Mouse (Mus musculus) kidney, adult 11 months (tissue): ENCODE results near the gene Lgals3.

ENCODE experiments used
- DNase-seq: peaks from one replicate; pipeline ENCODE4 v3.0.0; 2022

The Lgals3 gene

DNA sequence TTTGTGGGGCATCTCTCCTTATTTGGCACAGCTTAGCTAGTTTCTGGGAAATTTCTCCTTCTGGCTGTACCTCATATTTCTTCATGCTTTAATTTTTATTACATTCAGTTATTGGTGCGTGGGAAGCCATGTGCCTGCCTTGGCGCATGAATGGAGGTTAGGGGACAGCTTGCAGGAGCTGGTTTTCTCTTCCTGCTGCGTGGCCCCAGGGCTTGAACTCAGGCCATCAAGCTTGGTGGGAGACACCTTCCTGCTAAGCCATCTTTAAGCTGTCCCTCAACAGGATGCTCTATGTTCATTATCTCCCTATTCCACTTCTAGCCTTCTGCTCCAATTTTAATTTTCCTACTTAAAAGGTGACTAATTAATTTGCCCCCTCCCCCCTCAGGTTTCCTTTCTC lies 3.2 kb downstream of the Lgals3 start:
- DNase-seq: no peak

DNA sequence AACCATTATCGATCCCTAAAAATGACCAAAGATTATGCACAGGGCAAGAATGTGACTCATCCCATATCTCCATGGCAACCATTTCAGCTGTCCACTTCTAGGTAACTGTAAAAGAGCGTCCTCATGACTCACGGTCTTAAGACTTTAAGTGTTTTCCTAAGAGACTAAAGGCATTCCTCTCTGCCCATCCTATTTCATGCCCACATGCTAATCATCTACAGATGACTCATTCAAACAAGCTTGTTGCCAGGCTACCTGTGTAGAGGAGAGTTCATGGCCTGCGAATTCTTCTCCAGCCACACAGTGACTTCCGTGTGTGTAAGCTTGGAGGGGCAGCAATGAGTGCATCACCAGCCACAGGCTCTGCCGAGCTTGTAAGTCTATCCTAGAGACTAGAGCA lies 4.1 kb downstream of the Lgals3 start:
- DNase-seq: no peak

DNA sequence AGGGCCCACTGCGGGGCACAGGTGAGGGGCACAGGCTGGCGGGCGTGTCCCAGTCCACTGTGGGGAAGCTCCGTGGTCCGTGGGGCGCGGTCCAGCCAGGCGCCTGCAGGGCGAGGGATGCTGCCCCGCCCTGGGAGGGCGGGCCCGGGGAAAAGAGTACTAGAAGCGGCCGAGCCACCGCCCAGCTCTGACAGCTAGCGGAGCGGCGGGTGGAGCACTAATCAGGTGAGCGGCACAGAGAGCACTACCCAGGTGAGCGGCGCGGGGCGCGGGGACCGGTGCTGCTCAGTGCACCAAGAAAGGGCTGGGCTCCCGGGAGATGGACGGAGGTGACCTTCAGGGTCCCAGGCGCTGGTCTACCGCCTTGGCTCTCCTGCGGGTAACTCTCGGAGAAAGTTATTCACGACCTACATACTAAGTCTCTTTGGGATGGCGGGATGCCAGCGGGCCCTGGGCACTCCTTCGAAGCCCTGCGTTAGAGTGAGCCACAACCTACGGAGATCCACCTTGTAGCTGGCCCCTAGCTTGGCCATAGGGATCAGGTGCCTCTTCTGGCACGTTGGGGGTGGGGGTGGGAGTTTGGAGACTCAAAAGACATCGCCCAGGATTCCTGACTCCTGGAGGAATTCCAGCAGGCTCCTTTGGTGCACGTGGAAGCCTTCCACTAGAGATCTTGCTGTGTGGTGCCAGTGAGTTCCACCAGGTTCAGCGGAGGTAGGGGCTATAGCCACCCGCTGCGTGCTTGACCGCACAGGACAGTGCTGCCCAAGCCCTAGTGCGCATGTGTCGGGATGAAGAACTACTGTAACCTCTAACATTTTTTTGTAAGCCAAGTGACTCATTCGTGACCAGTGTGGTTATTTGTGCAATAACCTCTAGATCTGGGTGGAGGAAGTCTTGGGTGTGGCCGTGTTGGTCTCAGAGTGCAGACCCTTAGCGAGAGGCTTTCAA lies 6.5 kb downstream of the Lgals3 start:
- DNase-seq: peak; percentile 54

GRCm38 (mm10) chr14:47376526-47376925 lies 9.0 kb downstream of the Lgals3 start:
- no peak for DNase-seq

- no peak for DNase-seq
These were observed 10.8 kb downstream of the Lgals3 start for GRCm38 (mm10) chr14:47378336-47378735.

DNA sequence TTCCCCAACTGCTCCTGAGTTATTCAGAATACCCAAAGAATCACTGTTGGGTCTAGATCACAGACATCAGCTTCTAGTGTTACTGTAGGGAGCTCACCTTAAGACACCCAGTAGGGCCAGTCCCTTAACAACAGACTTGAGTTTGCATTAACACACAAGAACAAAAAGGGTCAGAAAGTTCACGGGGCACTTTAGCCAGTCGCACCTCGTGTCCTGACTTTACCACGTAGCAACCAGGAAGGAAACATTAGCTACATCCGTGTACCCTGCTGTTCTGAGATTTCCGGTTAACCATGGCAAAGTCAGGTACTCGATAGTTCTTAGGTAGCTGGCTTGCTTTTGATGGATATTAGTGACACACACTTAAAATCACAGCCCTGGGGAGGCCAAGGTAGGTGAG lies 16.4 kb downstream of the Lgals3 start:
- DNase-seq: no peak

- no peak for DNase-seq
These were observed 17.1 kb downstream of the Lgals3 start for GRCm38 (mm10) chr14:47384653-47385052.

DNA sequence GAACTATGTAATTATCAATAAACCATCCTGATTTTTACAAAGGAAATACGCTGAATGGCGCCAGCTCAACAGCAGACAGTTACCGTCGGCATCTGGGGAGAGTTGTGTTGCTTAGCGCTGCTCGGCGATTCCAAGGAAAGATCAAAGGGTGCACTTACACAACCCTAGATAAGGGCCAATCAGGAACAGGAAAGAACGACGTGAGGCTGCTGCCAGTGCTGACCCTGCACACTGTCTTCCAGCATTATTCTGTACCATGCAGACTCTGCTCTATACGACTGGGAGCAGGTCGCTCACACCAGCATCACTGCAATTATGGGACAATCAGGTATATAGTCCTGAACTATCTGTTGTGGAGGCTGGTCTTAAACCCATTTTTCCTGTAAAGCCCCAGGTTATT lies 18.6 kb downstream of the Lgals3 start:
- no peak for DNase-seq

GRCm38 (mm10) chr14:47393354-47394094 lies 26.0 kb downstream of the Lgals3 start:
- DNase-seq: no peak

DNA sequence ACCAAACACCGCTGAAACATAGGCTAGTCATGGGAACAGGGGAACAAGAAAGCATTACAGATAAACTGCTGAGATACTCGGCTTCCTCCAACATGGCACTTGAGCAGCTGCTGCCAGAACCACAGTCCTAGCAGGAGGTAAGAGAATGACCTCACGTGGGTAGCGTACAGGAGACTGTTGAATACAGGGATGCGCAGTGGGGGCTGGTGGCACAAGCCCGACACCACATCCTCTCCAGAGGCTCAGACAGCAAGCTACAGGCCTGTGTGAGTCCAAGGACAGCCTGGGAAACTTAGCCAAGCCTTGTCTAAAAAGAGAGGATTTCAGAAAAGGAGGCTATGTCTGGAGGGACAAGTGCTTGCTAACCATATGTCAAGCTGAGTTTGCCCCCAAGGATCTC lies 27.5 kb downstream of the Lgals3 start:
- no peak for DNase-seq

DNA sequence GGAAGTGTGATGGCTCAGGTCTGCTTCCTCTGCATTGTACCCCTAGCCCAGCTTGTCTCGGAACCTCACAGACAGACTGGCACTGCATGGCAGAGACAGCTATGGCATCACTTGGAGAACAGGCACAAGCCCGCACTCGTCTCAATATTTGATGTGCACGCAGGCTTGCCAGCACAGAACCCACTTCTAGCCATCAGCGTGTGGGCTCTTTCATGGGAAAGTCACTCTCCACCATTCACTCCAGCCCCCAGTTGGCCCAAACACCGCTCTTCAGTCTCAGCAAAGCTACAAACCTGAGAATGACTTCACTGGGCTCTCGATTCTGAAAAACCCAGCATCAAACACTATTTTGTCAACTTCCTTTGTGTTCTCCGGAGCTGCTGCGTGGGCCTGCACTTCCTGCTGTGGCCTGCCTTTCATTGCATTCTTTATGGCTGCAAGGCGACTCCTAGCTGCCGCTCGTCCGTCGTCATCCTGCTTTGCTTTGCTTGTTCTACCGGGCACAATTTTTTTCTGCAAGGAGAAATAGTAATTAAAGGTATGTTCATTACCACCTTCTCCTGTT lies 28.0 kb downstream of the Lgals3 start:
- no peak for DNase-seq

GRCm38 (mm10) chr14:47396165-47396652 lies 28.7 kb downstream of the Lgals3 start:
- no peak for DNase-seq

DNA sequence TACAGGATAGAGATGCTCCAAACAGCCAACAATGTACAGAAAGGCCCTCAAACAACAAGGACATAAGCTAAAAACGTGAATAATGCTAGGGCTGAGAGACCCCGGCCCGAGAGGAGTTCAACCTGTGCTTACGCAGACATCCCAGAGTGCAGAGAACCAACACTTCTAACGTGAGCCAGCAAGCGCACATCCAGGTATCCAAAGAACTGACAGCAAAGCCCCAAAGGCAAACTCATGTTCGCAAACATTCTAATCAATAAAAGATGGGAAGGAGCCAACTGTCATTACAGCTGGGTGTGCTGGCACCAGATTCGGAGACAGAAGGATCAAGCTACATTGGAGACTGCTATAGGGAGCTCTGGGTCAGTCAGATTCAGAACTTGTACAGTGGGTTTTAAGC lies 35.2 kb downstream of the Lgals3 start:
- DNase-seq: no peak

GRCm38 (mm10) chr14:47406000-47406399 lies 38.4 kb downstream of the Lgals3 start:
- DNase-seq: no peak

- no peak for DNase-seq
These were observed 49.8 kb downstream of the Lgals3 start for GRCm38 (mm10) chr14:47417346-47417745.

DNA sequence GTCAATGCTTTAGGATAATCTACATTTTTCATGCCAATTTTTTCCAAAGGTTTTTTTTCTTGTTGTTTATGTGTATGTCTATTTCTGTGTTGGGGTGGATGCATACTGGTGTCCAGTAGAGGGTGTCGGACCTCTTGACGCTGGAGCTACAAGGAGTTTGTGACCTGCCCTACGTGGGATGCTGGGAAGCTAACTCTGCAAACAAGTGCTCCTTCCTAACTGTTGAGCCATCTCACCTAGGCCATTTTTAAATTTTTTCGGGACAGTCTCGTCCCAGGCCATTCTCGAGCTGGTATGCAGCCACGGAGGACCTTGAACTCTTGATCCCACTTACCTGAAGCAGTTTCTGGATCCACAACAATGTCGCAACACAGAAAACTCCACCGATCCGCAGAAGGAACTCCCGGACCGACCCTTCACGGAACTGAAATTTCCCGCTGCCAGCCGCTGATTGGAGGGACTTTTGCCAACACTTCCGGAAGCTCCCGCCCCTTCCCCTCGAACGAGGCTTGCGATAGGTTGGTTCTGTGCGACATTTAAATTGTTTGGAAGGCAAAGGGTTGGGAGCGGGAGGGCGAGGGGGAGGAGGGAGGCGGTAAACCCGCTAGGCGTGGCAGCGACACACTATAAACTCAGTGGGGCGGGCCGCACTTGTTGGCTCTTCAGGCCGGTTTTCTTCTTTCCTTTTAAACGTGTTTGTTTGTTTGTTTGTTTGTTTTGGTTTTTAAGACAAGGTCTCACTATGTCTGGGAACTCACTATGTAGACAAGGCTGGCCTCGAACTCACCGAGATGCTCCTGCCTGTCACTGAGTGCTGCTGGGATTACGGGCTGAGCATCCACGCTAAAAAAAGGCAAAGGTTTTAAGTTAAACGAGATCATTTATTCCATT lies 50.5 kb downstream of the Lgals3 start, which contains the start of gene Dlgap5:
Dlgap5 (minus strand) TSS at position 633 of the 891 bp plus-strand sequence.
- peak; percentile 89 for DNase-seq

- DNase-seq: no peak
These were observed 51.1 kb downstream of the Lgals3 start for GRCm38 (mm10) chr14:47418666-47418991.

DNA sequence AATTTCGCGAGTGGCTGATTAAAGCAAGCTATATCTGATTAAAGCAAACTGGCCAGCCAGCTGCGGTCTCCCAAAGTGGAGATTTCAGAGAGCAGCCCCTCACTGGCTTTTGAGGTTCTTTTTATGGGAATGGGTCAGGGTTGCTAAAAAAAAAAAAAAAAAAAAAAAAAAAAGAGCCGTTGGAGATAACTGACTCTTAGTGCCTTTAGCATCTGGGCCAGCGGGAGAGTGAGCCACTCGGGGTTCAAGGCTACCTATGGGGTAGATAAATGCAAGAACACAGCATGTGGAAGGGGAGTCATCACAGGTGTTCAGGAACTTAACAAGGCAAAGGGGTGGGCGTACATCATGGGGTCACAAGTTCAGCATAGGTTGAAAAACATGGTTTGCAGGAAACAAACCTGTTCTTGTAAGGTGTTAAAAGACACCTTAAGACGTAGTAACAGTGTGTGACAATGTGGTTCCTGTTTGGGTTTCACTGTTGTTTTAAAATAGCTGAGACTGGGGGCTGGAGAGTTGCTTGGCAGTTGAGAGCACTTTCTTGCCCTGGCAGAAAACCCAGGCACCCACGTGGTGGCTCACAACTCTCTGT lies 51.6 kb downstream of the Lgals3 start:
- DNase-seq: no peak

DNA sequence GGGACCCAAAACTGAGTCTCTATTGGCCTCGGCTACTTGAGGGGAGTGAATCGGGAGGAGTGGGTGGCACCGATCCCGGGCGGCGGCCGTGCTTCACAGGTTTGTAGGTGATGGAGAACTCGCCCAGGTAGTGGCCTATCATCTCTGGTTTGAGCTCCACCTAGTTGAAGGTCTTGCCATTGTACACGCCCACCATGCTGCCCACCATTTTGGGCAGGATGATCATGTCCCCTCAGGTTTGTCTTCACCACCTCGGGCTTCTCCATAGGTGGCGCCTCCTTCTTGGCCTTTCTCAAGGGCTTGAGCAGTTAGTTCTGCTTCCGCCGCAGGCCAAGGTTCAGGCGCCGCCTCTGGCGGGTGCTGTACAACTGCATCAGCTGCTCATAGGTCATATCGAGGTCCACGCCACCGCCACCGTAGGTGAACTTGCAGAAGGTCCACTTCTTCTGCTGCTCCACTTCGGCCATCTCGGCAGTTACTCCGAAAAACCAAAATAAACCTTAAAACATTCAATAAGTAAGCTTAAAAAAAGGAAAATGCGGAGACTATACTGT lies 52.2 kb downstream of the Lgals3 start:
- no peak for DNase-seq

DNA sequence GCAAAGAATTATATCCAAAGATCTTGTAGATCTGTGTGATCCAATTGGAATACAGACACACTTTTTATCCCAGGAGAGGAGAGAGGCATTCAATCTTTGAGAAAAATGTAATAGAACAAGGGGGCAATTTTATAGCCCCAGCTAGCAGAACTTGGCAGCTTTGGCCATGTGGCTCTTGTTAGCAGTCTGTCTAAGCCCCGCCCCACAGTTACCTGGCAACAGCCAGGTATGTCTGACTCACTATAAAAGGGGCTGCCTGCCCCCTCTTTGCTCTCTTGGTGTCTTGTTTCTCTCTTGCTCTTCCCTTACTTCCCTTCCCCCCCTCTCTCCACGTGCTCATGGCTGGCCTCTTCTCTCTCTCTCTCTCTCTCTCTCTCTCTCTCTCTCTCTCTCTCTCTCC lies 54.1 kb downstream of the Lgals3 start:
- DNase-seq: no peak

DNA sequence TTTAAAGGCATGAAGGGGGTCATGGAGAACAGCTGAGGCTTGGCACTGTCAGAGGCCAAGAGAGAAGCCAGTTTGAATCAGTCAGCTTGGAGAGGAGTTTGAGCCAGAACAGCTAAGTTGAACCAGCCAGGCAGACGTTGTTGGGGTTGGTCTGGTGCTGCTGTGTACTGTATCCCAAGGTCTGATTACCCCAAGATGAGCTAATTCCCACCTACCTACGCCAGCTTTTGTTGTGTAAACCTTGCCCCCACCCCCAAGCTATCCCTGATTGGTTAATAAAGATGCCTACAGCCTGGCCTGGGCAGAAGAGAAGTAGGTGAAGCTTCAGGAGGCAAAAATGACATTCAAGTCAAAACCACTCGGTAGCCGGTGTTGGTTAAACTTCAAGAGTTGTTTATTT lies 54.9 kb downstream of the Lgals3 start:
- no peak for DNase-seq

DNA sequence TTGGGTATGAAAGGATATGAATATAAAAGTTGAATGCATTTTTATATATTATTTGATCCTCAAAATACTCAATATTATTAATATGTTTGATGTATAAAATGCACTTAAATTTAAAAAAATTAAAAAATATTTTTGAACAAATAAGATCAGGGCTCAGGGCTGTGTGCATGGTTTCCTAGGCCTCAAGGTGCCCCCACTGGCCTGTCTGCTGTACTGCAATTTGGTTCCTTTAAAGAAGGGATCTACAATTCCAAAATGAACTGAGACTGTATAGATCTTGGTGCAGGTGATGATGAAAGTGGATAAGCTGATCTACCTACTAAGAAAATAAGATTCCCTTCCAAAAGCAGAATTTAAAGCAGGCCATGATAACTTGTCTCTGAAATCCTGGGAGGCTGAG lies 65.4 kb downstream of the Lgals3 start:
- DNase-seq: no peak
